Mouse (Mus musculus) Patski (cell line): ENCODE results near the gene Pola2. TPM values are rescaled to one million over a fixed set of nuclear protein-coding genes. Genes with fewer than 3 reads are reported as not detected.

Experiments used
- ATAC-seq: fragments of 100-300 bp; one replicate; pipeline ENCODE4 v1.8.0; 2021
- CTCF ChIA-PET: fragments of 350-600 bp; sonication (Branson Sonifier 250); formaldehyde crosslinking; loops from one replicate; lab custom pipeline; 2022; ENCODE audit warnings: inconsistent platforms; lab: Charles Lee
- POLR2A ChIA-PET: fragments of 350-600 bp; sonication (Branson Sonifier 250); formaldehyde crosslinking; loops from one replicate; lab custom pipeline; 2022; ENCODE audit warnings: antibody characterized with exemption, inconsistent platforms; lab: Charles Lee
- DNase-seq: peaks from one replicate; pipeline ENCODE4 v3.0.0-alpha.2; 2011; ENCODE audit warnings: low read depth, low spot score
- H3K27me3 ChIP-seq: fragments of 371-371 bp; one replicate; pipeline ENCODE4 v1.5.1; 2021
- CTCF ChIP-seq: fragments of 100-300 bp; IDR thresholded peaks from one replicate; pipeline ENCODE4 v1.5.1; 2021
- in situ Hi-C: fragments of 300-500 bp; cut with MboI; formaldehyde crosslinking; loops from 3 replicates; pipeline ENCODE4 v1.11.1; 2018; ENCODE audit warnings: low pct_unique_long_range_greater_than_20kb, mixed read lengths
- polyA plus RNA-seq: library from polyadenylated mRNA; unstranded; gene quantifications from one replicate; pipeline ENCODE4 v1.2.3, GENCODE M21; 2021

The Pola2 gene
- polyA plus RNA-seq, 1 experiment from 2014 or later = 24.0 TPM

GRCm38 (mm10) chr19:5954031-5954710 is 9.8 kb downstream of the Pola2 start:
- ChIA-PET CTCF (interaction anchor here (0.8 to 8.2 kb wide), 3 partner anchors 9 to 30 kb away, joined by 4 to 100 read pairs (median 11); partner anchors contain the start of gene Cdc42ep2), POLR2A (interaction anchor here (0.6 to 5.0 kb wide), 2 partner anchors 30 to 34 kb away, joined by 3 to 25 read pairs; partner anchors contain the start of gene Cdc42ep2)
- ATAC-seq (no peak), DNase-seq (no peak)
- no peaks in the 10 kb centered on the region for H3K27me3 ChIP-seq
- TF ChIP-seq CTCF = no peak
- in situ Hi-C loops = no loop called here

DNA sequence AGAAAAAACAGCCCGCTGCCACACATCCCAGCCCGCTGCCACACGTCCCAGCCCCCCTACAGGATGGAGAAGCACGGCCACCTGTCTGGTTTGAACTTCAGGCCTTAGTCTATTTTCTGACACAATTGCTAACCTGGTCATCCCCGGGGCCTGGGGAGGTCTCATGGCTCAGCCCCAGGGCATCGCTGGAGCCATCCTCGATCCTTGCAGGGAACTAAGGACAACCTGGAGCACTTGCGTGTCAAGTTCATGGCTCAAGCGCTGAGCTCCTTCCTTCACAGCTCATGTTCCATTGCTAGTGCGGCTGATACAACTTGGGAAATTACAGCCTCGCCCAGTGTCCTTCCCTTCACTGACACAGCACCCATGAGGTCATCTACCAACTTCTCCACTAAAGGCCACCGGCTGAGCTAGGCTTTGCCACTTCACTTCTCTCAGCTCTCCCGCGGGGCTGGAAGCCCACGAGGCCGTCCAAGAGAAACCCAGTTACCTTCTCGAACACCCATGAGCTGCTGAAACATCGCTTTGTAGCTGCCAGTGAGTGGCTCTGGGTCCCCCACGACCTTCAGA is 10.7 kb downstream of the Pola2 start:
- no peak for DNase-seq
- H3K27me3 ChIP-seq = no peaks in the 10 kb centered on the region
- ChIA-PET POLR2A (interaction anchor here (0.6 to 5.0 kb wide), 2 partner anchors 29 to 33 kb away, joined by 3 to 25 read pairs; partner anchors contain the start of gene Cdc42ep2), CTCF (interaction anchor here (1.2 to 8.2 kb wide), 2 partner anchors 29 to 166 kb away, joined by 3 to 100 read pairs; partner anchors contain the start of gene Cdc42ep2)
- ATAC-seq = no peak
- in situ Hi-C loops = no loop called here
- no peak for TF ChIP-seq CTCF

- CTCF ChIA-PET = interaction anchor here (1.2 to 8.2 kb wide), 2 partner anchors 28 to 165 kb away, joined by 3 to 100 read pairs; partner anchors contain the start of gene Cdc42ep2
- no peaks in the 10 kb centered on the region for H3K27me3 ChIP-seq
- in situ Hi-C loops = no loop called here
- POLR2A ChIA-PET = no interaction called here
- no peak for DNase-seq
- no peak for TF ChIP-seq CTCF
- ATAC-seq = no peak
Measured at GRCm38 (mm10) chr19:5952071-5952691, 11.8 kb downstream of the Pola2 start.

- ChIA-PET CTCF (interaction anchor here (0.7 kb wide), 1 partner anchor 27 kb away, joined by 3 read pairs; no protein-coding TSS in a partner anchor), POLR2A (no interaction called here)
- no peak for DNase-seq
- in situ Hi-C loops = no loop called here
- no peak for TF ChIP-seq CTCF
- no peaks in the 10 kb centered on the region for H3K27me3 ChIP-seq
- ATAC-seq = no peak
Measured at GRCm38 (mm10) chr19:5951631-5952030, 12.4 kb downstream of the Pola2 start.

GRCm38 (mm10) chr19:5950218-5950617 is 13.8 kb downstream of the Pola2 start:
- H3K27me3 ChIP-seq = no peaks in the 10 kb centered on the region
- CTCF ChIA-PET = interaction anchor here (1.5 kb wide), 1 partner anchor 25 kb away, joined by 7 read pairs; the partner anchor contains the start of gene Cdc42ep2
- DNase-seq (no peak), ATAC-seq (no peak)
- in situ Hi-C loops = no loop called here
- TF ChIP-seq CTCF = no peak
- POLR2A ChIA-PET = interaction anchor here (0.9 kb wide), 1 partner anchor 24 kb away, joined by 3 read pairs; no protein-coding TSS in a partner anchor

- POLR2A ChIA-PET = no interaction called here
Measured at GRCm38 (mm10) chr19:5945891-5946290, 18.1 kb downstream of the Pola2 start.

GRCm38 (mm10) chr19:5945027-5945426 is 19.0 kb downstream of the Pola2 start:
- TF ChIP-seq CTCF = no peak
- in situ Hi-C loops = no loop called here
- ChIA-PET POLR2A (interaction anchor here (1.2 kb wide), 1 partner anchor 22 kb away, joined by 4 read pairs; no protein-coding TSS in a partner anchor), CTCF (interaction anchor here (0.7 to 1.7 kb wide), 3 partner anchors 10 to 21 kb away, joined by 3 to 11 read pairs (median 4); no protein-coding TSS in a partner anchor)
- no peak for DNase-seq
- no peaks in the 10 kb centered on the region for H3K27me3 ChIP-seq
- ATAC-seq = peak; percentile 45

More at GRCm38 (mm10) chr19:5945891-5946290, 18.1 kb downstream of the Pola2 start:
- TF ChIP-seq CTCF = no peak
- ATAC-seq (no peak), DNase-seq (no peak)
- CTCF ChIA-PET = interaction anchor here (0.7 to 1.7 kb wide), 2 partner anchors 10 to 22 kb away, joined by 3 to 11 read pairs; no protein-coding TSS in a partner anchor
- in situ Hi-C loops = no loop called here
- no peaks in the 10 kb centered on the region for H3K27me3 ChIP-seq

DNA sequence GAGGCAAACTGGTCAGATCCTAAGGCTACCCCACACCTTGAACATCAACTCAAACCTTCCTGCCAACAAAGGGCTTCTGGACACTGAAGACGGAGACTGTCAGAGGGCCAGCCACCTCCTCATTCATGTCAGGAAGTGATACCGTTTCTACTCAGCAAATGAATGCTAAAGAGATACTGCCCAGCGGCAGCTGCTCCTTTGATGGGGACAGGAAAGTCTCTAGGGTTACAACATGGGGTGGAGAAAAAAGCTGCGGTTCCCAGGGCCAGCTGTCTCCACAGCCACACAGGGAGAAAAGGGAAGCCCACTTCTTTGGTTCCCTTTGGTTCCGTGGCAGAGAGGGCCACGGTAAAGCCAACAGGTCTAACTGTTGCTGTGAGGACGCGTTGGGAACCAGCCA is 19.9 kb downstream of the Pola2 start:
- DNase-seq (no peak), ATAC-seq (no peak)
- POLR2A ChIA-PET = interaction anchor here (1.2 kb wide), 1 partner anchor 21 kb away, joined by 4 read pairs; no protein-coding TSS in a partner anchor
- H3K27me3 ChIP-seq = no peaks in the 10 kb centered on the region
- TF ChIP-seq CTCF = no peak
- CTCF ChIA-PET = interaction anchor here (1.5 to 1.7 kb wide), 3 partner anchors 11 to 20 kb away, joined by 4 to 11 read pairs (median 4); no protein-coding TSS in a partner anchor
- in situ Hi-C loops = no loop called here

- ChIA-PET CTCF (interaction anchor here (1.3 to 1.6 kb wide), 2 partner anchors 14 to 19 kb away, joined by 4 read pairs; no protein-coding TSS in a partner anchor), POLR2A (no interaction called here)
- DNase-seq (no peak), ATAC-seq (no peak)
- no peak for TF ChIP-seq CTCF
- in situ Hi-C loops = no loop called here
- no peaks in the 10 kb centered on the region for H3K27me3 ChIP-seq
Measured at GRCm38 (mm10) chr19:5943404-5943803, 20.6 kb downstream of the Pola2 start.

DNA sequence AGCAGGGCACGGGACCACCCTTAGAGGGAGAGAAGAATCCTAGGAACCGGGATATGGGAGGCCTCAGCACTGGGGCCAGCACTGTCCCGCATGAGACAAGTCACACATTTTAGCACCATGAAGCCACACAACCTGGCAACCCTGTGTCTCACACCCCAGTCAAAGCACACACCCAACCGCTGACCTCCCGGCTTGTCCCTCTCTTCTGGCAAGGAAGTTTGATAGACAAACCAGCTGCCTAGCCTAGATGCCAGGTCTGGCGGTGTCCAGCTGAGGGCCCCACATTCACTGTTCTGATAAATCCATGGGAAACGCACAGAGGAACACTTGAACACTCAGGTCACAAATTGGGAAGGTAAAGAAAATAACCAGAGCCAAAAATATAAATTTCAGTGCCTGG is 21.4 kb downstream of the Pola2 start:
- no peak for DNase-seq
- H3K27me3 ChIP-seq = no peaks in the 10 kb centered on the region
- no peak for TF ChIP-seq CTCF
- ChIA-PET POLR2A (no interaction called here), CTCF (interaction anchor here (1.3 to 1.7 kb wide), 2 partner anchors 13 to 156 kb away, joined by 4 to 6 read pairs; no protein-coding TSS in a partner anchor)
- in situ Hi-C loops = no loop called here
- ATAC-seq = no peak
